Mouse (Mus musculus): ENCODE measurements around the gene Vmn1r49. TPM values are rescaled to one million over a fixed set of nuclear protein-coding genes. Genes with fewer than 3 reads are reported as not detected.
"Not testable (repeated sequence)": the region's sequence is repeated elsewhere in the genome, so short reads cannot be mapped to it uniquely, and the experiment has no call there.

The Vmn1r49 gene
- polyA plus RNA-seq (2014; fragmentation: Nextera tagmentation; extraction: Ambion mirVana) = not detected in 2 replicates

- Histone ChIP-seq H3K4me3 (ENCODE audit: low read depth, low read length) (no peak within 1 kb of the TSS), H3K36me3 (ENCODE audit: control insufficient read depth, insufficient read depth, low read length) (no peaks in the 10 kb centered on the region), H3K9me3 (ENCODE audit: control insufficient read depth, low read length) (no peaks in the 10 kb centered on the region), H3K4me2 (ENCODE audit: low read length) (no peak within 1 kb of the TSS), H3K9ac (ENCODE audit: low read length) (no peak within 1 kb of the TSS), H3K27ac (ENCODE audit: low read depth) (no peak within 1 kb of the TSS), H3K27me3 (replicated peaks; ENCODE audit: control insufficient read depth, insufficient read depth, low read length) (no peaks in the 10 kb centered on the region), H3K4me1 (replicated peaks; ENCODE audit: control insufficient read depth, insufficient read depth, low read length) (no peaks in the 10 kb centered on the region)
- DNase-seq (ENCODE audit: low spot score) (no peak), ATAC-seq (replicated peaks; ENCODE audit: low FRiP score, low TSS enrichment, low read depth) (no peak)
- 78% methylated on average over 4 of the region's 4 CpGs for WGBS
Measured at GRCm38 (mm10) chr6:90078406-90078805, at the start of gene Vmn1r49. Gene Vmn1r49, minus strand, starts transcription at chr6:90078506.

DNA sequence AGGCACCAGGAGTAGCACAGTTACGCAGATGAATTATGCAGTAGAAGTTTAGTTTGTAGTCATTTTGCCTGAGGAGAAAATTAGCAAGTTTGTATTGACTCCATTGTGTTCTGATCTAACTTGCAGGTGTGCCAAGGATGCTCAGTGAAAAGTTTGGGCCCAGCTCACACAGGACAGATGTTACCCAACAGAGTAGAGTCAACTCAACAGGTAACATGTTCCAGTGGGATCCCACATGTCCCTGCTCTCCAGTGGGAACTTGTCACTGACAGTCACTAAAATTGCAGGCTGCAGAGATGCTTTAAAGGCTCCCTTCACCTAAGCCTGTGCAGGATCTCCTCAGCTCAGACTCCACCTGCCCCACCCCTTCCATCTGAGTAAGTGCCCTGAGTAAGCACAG lies 44.0 kb upstream of the Vmn1r49 start, which contains the start of gene Vmn1r51:
TSS of gene Vmn1r51 (plus strand) at position 301 of the 400 bp plus-strand sequence.
- H3K9me3 ChIP-seq (ENCODE audit: control insufficient read depth, low read length); DNase-seq (ENCODE audit: low spot score); ATAC-seq (replicated peaks; ENCODE audit: low FRiP score, low TSS enrichment, low read depth); H3K27me3 ChIP-seq (replicated peaks; ENCODE audit: control insufficient read depth, insufficient read depth, low read length); H3K9ac ChIP-seq (ENCODE audit: low read length); H3K4me3 ChIP-seq (ENCODE audit: low read depth, low read length); H3K36me3 ChIP-seq (ENCODE audit: control insufficient read depth, insufficient read depth, low read length); H3K27ac ChIP-seq (ENCODE audit: low read depth); H3K4me1 ChIP-seq (replicated peaks; ENCODE audit: control insufficient read depth, insufficient read depth, low read length); H3K4me2 ChIP-seq (ENCODE audit: low read length): not testable (repeated sequence)
- WGBS = 97% methylated on average over 1 of the region's 1 CpGs

DNA sequence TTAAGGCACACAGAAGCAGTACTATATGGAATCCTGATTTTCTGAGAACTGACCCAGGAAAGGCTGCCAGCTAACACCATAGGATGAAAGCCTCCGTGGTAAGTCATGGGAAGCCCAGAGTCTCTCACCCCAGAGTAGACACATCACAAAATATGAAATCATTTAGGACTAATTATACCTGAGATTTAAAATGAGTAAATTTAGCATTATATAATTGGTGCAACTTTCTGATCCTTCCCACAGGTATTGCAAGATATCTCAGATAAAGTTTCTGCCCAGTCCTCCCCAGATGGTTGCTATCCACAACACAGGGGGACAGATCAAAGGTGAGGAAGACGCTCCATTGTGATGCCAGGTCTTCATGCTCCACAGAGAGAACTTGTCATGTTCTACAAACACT lies 22.8 kb upstream of the Vmn1r49 start, which contains the start of gene Vmn1r50:
TSS of gene Vmn1r50 (plus strand) at position 301 of the 400 bp plus-strand sequence.
- 68% methylated on average over 2 of the region's 2 CpGs for WGBS
- Histone ChIP-seq H3K9me3 (ENCODE audit: control insufficient read depth, low read length) (no peaks in the 10 kb centered on the region), H3K4me1 (replicated peaks; ENCODE audit: control insufficient read depth, insufficient read depth, low read length) (no peaks in the 10 kb centered on the region), H3K4me2 (ENCODE audit: low read length) (no peak within 1 kb of the TSS), H3K9ac (ENCODE audit: low read length) (no peak within 1 kb of the TSS), H3K4me3 (ENCODE audit: low read depth, low read length) (no peak within 1 kb of the TSS), H3K36me3 (ENCODE audit: control insufficient read depth, insufficient read depth, low read length) (no peaks in the 10 kb centered on the region), H3K27ac (ENCODE audit: low read depth) (no peak within 1 kb of the TSS), H3K27me3 (replicated peaks; ENCODE audit: control insufficient read depth, insufficient read depth, low read length) (no peaks in the 10 kb centered on the region)
- ATAC-seq (replicated peaks; ENCODE audit: low FRiP score, low TSS enrichment, low read depth) (no peak), DNase-seq (ENCODE audit: low spot score) (no peak)

GRCm38 (mm10) chr6:90100566-90100965 lies 22.3 kb upstream of the Vmn1r49 start:
- DNase-seq (ENCODE audit: low spot score) (no peak), ATAC-seq (replicated peaks; ENCODE audit: low FRiP score, low TSS enrichment, low read depth) (no peak)
- Histone ChIP-seq H3K27me3 (replicated peaks; ENCODE audit: control insufficient read depth, insufficient read depth, low read length) (no peaks in the 10 kb centered on the region), H3K27ac (ENCODE audit: low read depth) (no peak overlapping the region), H3K4me3 (ENCODE audit: low read depth, low read length) (no peak overlapping the region), H3K4me2 (ENCODE audit: low read length) (no peak overlapping the region), H3K9ac (ENCODE audit: low read length) (no peak overlapping the region), H3K4me1 (replicated peaks; ENCODE audit: control insufficient read depth, insufficient read depth, low read length) (no peaks in the 10 kb centered on the region), H3K9me3 (ENCODE audit: control insufficient read depth, low read length) (no peaks in the 10 kb centered on the region), H3K36me3 (ENCODE audit: control insufficient read depth, insufficient read depth, low read length) (no peaks in the 10 kb centered on the region)
- WGBS = 92% methylated on average over 2 of the region's 2 CpGs

DNA sequence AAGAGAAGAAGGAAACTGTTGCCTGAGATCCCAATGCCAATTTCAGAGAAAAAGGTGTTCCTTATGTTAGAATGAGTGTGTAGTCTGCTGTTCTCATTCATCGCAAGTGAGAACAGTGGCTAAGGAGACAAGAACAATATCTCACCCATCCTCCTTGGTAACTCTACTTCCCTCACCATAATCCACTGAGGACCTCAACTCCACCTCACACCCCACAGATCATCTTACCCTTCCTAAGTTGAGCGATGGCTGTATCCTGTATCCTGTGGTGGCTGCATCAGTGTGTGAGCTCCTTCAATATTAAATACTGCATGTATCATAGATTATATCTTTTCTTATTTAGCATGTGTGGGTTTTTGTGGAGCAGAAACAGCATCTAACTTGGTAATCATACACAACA lies 41.6 kb downstream of the Vmn1r49 start, which contains the start of gene Vmn1r48:
TSS of gene Vmn1r48 (minus strand) at position 101 of the 400 bp plus-strand sequence.
- not testable (repeated sequence) for H3K27ac ChIP-seq (ENCODE audit: low read depth); H3K36me3 ChIP-seq (ENCODE audit: control insufficient read depth, insufficient read depth, low read length); DNase-seq (ENCODE audit: low spot score); H3K4me1 ChIP-seq (replicated peaks; ENCODE audit: control insufficient read depth, insufficient read depth, low read length); H3K9ac ChIP-seq (ENCODE audit: low read length); H3K4me2 ChIP-seq (ENCODE audit: low read length); H3K9me3 ChIP-seq (ENCODE audit: control insufficient read depth, low read length); H3K27me3 ChIP-seq (replicated peaks; ENCODE audit: control insufficient read depth, insufficient read depth, low read length); H3K4me3 ChIP-seq (ENCODE audit: low read depth, low read length); ATAC-seq (replicated peaks; ENCODE audit: low FRiP score, low TSS enrichment, low read depth)
- no CpG with 5 or more reads among the region's 2 CpGs for WGBS

Other genes with a start within 250 kb of the Vmn1r49 start
- not detected in 2 replicates for gene Vmn1r42, start 202.1 kb downstream of the Vmn1r49 start, polyA plus RNA-seq (2014; fragmentation: Nextera tagmentation; extraction: Ambion mirVana)
- gene Vmn1r43, start 202.1 kb downstream of the Vmn1r49 start, polyA plus RNA-seq (2014; fragmentation: Nextera tagmentation; extraction: Ambion mirVana) = not detected in 2 replicates
- not detected in 2 replicates for gene Vmn1r44, start 194.8 kb downstream of the Vmn1r49 start, polyA plus RNA-seq (2014; fragmentation: Nextera tagmentation; extraction: Ambion mirVana)
- not detected in 2 replicates for gene Vmn1r45, start 137.9 kb downstream of the Vmn1r49 start, polyA plus RNA-seq (2014; fragmentation: Nextera tagmentation; extraction: Ambion mirVana)
- gene Vmn1r46, start 109.2 kb downstream of the Vmn1r49 start, polyA plus RNA-seq (2014; fragmentation: Nextera tagmentation; extraction: Ambion mirVana) = not detected in 2 replicates
- not detected in 2 replicates for gene Vmn1r47, start 62.4 kb downstream of the Vmn1r49 start, polyA plus RNA-seq (2014; fragmentation: Nextera tagmentation; extraction: Ambion mirVana)
- gene Vmn1r48, start 41.7 kb downstream of the Vmn1r49 start, polyA plus RNA-seq (2014; fragmentation: Nextera tagmentation; extraction: Ambion mirVana) = not detected in 2 replicates
- gene Vmn1r50, start 22.9 kb upstream of the Vmn1r49 start, polyA plus RNA-seq (2014; fragmentation: Nextera tagmentation; extraction: Ambion mirVana) = not detected in 2 replicates
- 0.04 TPM in 1 of 2 replicates, not detected in the other for gene Vmn1r51, start 44.1 kb upstream of the Vmn1r49 start, polyA plus RNA-seq (2014; fragmentation: Nextera tagmentation; extraction: Ambion mirVana)
- not detected in 2 replicates for gene Vmn1r52, start 96.3 kb upstream of the Vmn1r49 start, polyA plus RNA-seq (2014; fragmentation: Nextera tagmentation; extraction: Ambion mirVana)
- not detected in 2 replicates for gene V1ra8, start 124.3 kb upstream of the Vmn1r49 start, polyA plus RNA-seq (2014; fragmentation: Nextera tagmentation; extraction: Ambion mirVana)
- gene Vmn1r53, start 145.9 kb upstream of the Vmn1r49 start, polyA plus RNA-seq (2014; fragmentation: Nextera tagmentation; extraction: Ambion mirVana) = not detected in 2 replicates
- gene Vmn1r54, start 167.8 kb upstream of the Vmn1r49 start, polyA plus RNA-seq (2014; fragmentation: Nextera tagmentation; extraction: Ambion mirVana) = not detected in 2 replicates
- not detected in 2 replicates for gene BC048671, start 222.7 kb upstream of the Vmn1r49 start, polyA plus RNA-seq (2014; fragmentation: Nextera tagmentation; extraction: Ambion mirVana)
- 0.28 and 0.46 TPM in 2 replicates for gene Chst13, start 246.7 kb upstream of the Vmn1r49 start, polyA plus RNA-seq (2014; fragmentation: Nextera tagmentation; extraction: Ambion mirVana)